Mouse (Mus musculus): ENCODE results near the gene Stmnd1. TPM values are rescaled to one million over a fixed set of nuclear protein-coding genes. Genes with fewer than 3 reads are reported as not detected.
"Not testable (repeated sequence)": the region's sequence is repeated elsewhere in the genome, so short reads cannot be mapped to it uniquely, and the experiment has no call there.

The Stmnd1 gene
- polyA plus RNA-seq (2012; rRNA removed) (not detected in 2 replicates), polyA plus RNA-seq (2014; fragmentation: Nextera tagmentation; extraction: Ambion mirVana) (not detected in 2 replicates)

DNA sequence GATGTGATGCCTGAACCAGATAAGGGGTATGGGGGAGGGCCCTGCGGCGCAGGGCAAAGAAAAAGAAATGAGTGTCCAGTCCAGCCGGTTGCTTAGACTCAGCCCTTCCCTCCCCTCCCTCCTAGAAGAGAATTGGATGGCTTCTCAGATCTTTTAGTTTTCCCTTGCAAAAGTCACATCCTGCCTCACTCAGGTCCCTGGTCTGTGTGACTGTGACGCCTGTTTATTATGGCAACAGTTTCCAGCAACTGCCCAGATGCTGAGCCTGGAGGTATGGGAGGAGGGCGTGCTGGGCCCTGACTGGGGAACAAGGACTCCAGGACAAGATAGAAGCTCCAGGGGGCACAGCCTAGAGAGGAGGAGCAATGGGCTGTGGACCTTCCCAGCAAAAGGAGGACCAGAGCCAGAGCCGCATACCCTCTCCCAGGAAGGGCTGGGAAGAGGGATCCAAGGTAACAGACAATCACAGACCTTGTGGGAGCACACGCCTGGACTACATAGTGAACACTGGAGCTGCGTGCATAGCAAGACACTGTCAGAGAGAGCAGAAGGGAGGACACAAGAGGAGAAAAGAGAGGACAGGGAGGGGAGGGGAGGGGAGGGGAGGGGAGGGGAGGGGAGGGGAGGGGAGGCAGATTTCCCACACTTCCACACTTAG lies at the start of gene Stmnd1:
Gene Stmnd1 (plus strand): TSS at position 269 of the 658 bp plus-strand sequence.
- H3K9me3 ChIP-seq (ENCODE audit: control insufficient read depth, low read length) = no peaks in the 10 kb centered on the region
- H3K9ac ChIP-seq (replicated peaks) = no peak within 1 kb of the TSS
- no peak for ATAC-seq (ENCODE audit: insufficient read depth)
- no peak within 1 kb of the TSS for H3K4me3 ChIP-seq (ENCODE audit: insufficient read depth in 1 of 2, low read depth in 2 of 2, low read length in 2 of 2)
- no peaks in the 10 kb centered on the region for H3K36me3 ChIP-seq (replicated peaks; ENCODE audit: control insufficient read depth, insufficient read depth, low read depth)
- peaks cover 0 to 8% of the 10 kb centered on the region in 2 experiments; a peak in 1 of 4 replicates for H3K4me1 ChIP-seq (replicated peaks; ENCODE audit: control insufficient read depth in 2 of 2, insufficient read depth in 2 of 2, low read length in 1 of 2)
- TF ChIP-seq CTCF (IDR thresholded peaks at IDR 0.05; ENCODE audit: low read depth) = no peak
- no peak for TF ChIP-seq EP300 (IDR thresholded peaks at IDR 0.05; ENCODE audit: low read depth)
- 16% methylated on average over 8 of the region's 8 CpGs for WGBS (ENCODE audit: insufficient replicate concordance)
- DNase-seq (ENCODE audit: low read depth in 3 of 3, low spot score in 3 of 3) = no peak
- H3K27ac ChIP-seq = no peak within 1 kb of the TSS
- no peaks in the 10 kb centered on the region for H3K27me3 ChIP-seq (ENCODE audit: control insufficient read depth, insufficient read depth, low read length)
- peak within 1 kb of the TSS; percentile 26 for H3K4me2 ChIP-seq (ENCODE audit: low read depth)

DNA sequence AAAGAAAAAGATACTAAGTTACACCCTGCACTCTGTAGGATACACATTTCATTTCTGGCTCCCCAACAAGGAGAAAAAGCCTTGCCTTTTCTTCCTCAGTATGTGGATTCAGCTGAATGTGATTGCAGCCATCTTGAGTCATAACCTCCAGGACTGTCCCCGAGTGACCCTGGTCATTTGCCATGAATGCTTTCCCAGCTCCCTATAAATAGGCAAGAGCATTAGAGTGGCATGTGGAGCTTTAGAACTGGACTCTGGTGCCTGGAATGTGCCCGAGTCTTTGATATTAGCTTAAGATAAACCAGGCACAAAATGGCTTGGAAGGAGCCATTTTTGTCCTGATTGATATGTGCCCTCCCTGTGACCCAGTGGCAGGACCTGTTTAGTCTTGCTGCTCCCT lies 46.6 kb upstream of the Stmnd1 start:
- Histone ChIP-seq H3K4me3 (ENCODE audit: insufficient read depth in 1 of 2, low read depth in 2 of 2, low read length in 2 of 2) (no peak overlapping the region), H3K36me3 (replicated peaks; ENCODE audit: control insufficient read depth, insufficient read depth, low read depth) (no peaks in the 10 kb centered on the region), H3K27me3 (ENCODE audit: control insufficient read depth, insufficient read depth, low read length) (no peaks in the 10 kb centered on the region), H3K27ac (no peak overlapping the region), H3K9me3 (ENCODE audit: control insufficient read depth, low read length) (no peaks in the 10 kb centered on the region), H3K4me1 (replicated peaks; ENCODE audit: control insufficient read depth in 2 of 2, insufficient read depth in 2 of 2, low read length in 1 of 2) (no peaks in the 10 kb centered on the region), H3K9ac (replicated peaks) (no peak overlapping the region), H3K4me2 (ENCODE audit: low read depth) (no peak overlapping the region)
- TF ChIP-seq EP300 (IDR thresholded peaks at IDR 0.05; ENCODE audit: low read depth) (no peak), CTCF (IDR thresholded peaks at IDR 0.05; ENCODE audit: low read depth) (no peak)
- WGBS (ENCODE audit: insufficient replicate concordance) = 37% methylated on average over 2 of the region's 2 CpGs
- no peak for ATAC-seq (ENCODE audit: insufficient read depth)
- DNase-seq (ENCODE audit: low read depth in 3 of 3, low spot score in 3 of 3) = no peak

DNA sequence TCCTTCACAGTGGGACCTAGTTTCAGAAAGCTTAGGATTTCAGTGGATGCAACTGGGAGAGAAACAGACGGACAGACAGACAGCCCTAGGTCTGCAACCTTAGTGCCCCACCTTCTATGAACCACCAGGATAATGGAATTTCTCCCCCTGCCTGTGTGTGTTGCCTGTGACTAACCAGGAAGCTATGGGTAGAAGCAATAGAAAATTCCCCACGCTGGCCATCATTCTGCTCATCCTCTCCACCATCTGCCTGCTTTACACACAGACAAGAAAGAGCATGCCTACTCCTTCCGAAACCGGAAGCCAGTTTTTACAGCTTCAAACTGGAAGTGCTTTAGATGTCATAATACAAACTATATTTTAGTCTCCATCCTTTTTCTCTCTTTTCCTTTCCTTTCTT lies 46.0 kb upstream of the Stmnd1 start:
- no peaks in the 10 kb centered on the region for H3K4me1 ChIP-seq (replicated peaks; ENCODE audit: control insufficient read depth in 2 of 2, insufficient read depth in 2 of 2, low read length in 1 of 2)
- ATAC-seq (ENCODE audit: insufficient read depth) (no peak), DNase-seq (ENCODE audit: low read depth in 3 of 3, low spot score in 3 of 3) (no peak)
- no peak overlapping the region for H3K27ac ChIP-seq
- H3K36me3 ChIP-seq (replicated peaks; ENCODE audit: control insufficient read depth, insufficient read depth, low read depth) = no peaks in the 10 kb centered on the region
- TF ChIP-seq EP300 (IDR thresholded peaks at IDR 0.05; ENCODE audit: low read depth) (no peak), CTCF (IDR thresholded peaks at IDR 0.05; ENCODE audit: low read depth) (no peak)
- H3K9ac ChIP-seq (replicated peaks) = no peak overlapping the region
- no peak overlapping the region for H3K4me2 ChIP-seq (ENCODE audit: low read depth)
- WGBS (ENCODE audit: insufficient replicate concordance) = 60% methylated on average over 4 of the region's 4 CpGs
- H3K9me3 ChIP-seq (ENCODE audit: control insufficient read depth, low read length) = no peaks in the 10 kb centered on the region
- no peak overlapping the region for H3K4me3 ChIP-seq (ENCODE audit: insufficient read depth in 1 of 2, low read depth in 2 of 2, low read length in 2 of 2)
- no peaks in the 10 kb centered on the region for H3K27me3 ChIP-seq (ENCODE audit: control insufficient read depth, insufficient read depth, low read length)

DNA sequence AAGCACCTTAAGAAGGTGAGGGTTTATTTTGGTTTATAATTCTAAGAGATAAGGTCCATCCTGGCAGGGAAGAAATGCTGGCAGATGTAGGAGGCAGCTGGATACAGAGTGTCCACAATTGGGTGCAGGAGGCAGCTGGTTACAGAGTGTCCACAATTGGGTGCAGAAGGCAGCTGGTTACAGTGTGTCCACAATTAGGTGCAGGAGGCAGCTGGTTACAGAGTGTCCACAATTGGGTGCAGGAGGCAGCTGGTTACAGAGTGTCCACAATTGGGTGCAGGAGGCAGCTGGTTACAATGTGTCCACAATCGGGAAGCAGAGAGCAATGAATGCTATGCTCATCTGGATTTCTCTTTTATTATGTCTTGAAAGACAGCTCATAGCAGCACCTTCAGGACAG lies 44.8 kb upstream of the Stmnd1 start:
- H3K4me3 ChIP-seq (ENCODE audit: insufficient read depth in 1 of 2, low read depth in 2 of 2, low read length in 2 of 2); H3K4me2 ChIP-seq (ENCODE audit: low read depth); DNase-seq (ENCODE audit: low read depth in 3 of 3, low spot score in 3 of 3); H3K9me3 ChIP-seq (ENCODE audit: control insufficient read depth, low read length); H3K27me3 ChIP-seq (ENCODE audit: control insufficient read depth, insufficient read depth, low read length); ATAC-seq (ENCODE audit: insufficient read depth); H3K36me3 ChIP-seq (replicated peaks; ENCODE audit: control insufficient read depth, insufficient read depth, low read depth); H3K4me1 ChIP-seq (replicated peaks; ENCODE audit: control insufficient read depth in 2 of 2, insufficient read depth in 2 of 2, low read length in 1 of 2); H3K27ac ChIP-seq; H3K9ac ChIP-seq (replicated peaks): not testable (repeated sequence)
- WGBS (ENCODE audit: insufficient replicate concordance) = 66% methylated on average over 1 of the region's 1 CpGs

DNA sequence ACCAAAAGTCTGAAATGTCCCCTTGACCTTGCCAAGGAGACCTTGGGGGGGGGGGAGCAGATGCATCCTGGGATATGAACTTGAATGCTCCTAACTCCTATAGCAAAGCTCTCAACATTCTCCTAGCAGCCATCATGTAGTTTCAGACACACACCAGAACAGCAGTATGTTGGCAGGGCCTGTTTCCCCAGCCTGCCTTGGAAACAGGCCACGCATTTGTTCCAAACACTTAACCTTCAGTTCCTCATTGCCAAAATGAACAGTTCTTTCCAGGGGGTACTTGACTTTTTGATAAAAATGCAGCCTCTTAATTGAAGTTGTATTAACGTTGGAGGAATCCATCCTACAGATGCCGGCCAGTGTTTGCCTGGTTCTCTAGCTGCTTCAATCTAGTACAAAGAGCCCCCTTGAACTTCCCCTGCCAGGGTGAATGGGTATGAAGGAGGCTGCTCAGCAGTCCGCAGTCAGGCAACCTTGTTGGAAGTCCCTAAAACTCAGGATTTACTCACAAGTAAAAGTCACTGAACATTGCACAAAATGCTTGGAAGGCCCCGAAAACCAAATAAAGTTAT lies 41.9 kb upstream of the Stmnd1 start:
- no peaks in the 10 kb centered on the region for H3K36me3 ChIP-seq (replicated peaks; ENCODE audit: control insufficient read depth, insufficient read depth, low read depth)
- no peak for ATAC-seq (ENCODE audit: insufficient read depth)
- no peak overlapping the region for H3K27ac ChIP-seq
- H3K9me3 ChIP-seq (ENCODE audit: control insufficient read depth, low read length) = no peaks in the 10 kb centered on the region
- no peaks in the 10 kb centered on the region for H3K27me3 ChIP-seq (ENCODE audit: control insufficient read depth, insufficient read depth, low read length)
- WGBS (ENCODE audit: insufficient replicate concordance) = 66% methylated on average over 5 of the region's 5 CpGs
- H3K9ac ChIP-seq (replicated peaks) = no peak overlapping the region
- H3K4me2 ChIP-seq (ENCODE audit: low read depth) = no peak overlapping the region
- no peaks in the 10 kb centered on the region for H3K4me1 ChIP-seq (replicated peaks; ENCODE audit: control insufficient read depth in 2 of 2, insufficient read depth in 2 of 2, low read length in 1 of 2)
- TF ChIP-seq EP300 (IDR thresholded peaks at IDR 0.05; ENCODE audit: low read depth) = no peak
- no peak for TF ChIP-seq CTCF (IDR thresholded peaks at IDR 0.05; ENCODE audit: low read depth)
- no peak overlapping the region for H3K4me3 ChIP-seq (ENCODE audit: insufficient read depth in 1 of 2, low read depth in 2 of 2, low read length in 2 of 2)
- no peak for DNase-seq (ENCODE audit: low read depth in 3 of 3, low spot score in 3 of 3)
